8 mouse cellular contexts compared by ENCODE assay signal in the genomic region with DNA sequence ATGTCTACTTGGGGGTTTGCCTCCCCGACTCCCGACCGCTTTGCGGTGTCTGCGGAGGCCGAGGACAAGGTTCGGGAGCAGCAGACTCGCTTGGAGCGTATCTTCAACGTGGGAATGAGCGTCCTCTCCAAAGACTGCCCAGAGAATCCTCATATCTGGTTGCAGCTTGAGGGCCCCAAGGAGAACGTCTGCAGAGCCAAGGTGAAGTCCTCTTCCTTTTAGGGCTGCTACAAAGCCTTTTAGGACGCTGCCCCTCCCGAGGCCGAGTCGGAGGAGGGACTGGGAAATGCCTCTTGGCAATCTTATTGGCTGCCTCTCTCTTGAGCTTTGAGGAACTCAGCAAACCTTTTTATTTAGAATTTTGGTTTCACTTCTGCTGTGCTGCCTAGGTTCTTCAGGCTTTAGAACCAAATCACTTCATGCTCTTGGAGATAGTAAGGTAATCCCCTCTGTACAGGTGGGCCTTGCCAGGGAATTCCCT. TPM values are rescaled to one million over a fixed set of nuclear protein-coding genes. Genes with fewer than 3 reads are reported as not detected.
A peak's percentile ranks its signal among the peaks of the same experiment; 100 is the strongest.
DNase-seq lines count a peak whose midpoint lies in the region; ATAC-seq and TF ChIP-seq lines count a peak whose summit lies in the region.

No protein-coding gene starts in this region.

- DNase-seq in 416B (ENCODE audit: low read depth) = peak; percentile 90
- DNase-seq in heart, postnatal 0 days (ENCODE audit: low spot score) = peak; percentile 33
- DNase-seq in kidney, postnatal 36 days = peak; percentile 72 to 73
- peak; percentile 81 for DNase-seq in lung, postnatal 36 days
- DNase-seq in skeletal muscle tissue, adult 2 months (ENCODE audit: low read depth, low spot score) = peak; percentile 62

- H3K4me1 ChIP-seq in E14TG2a.4 (replicated peaks; ENCODE audit: low read depth, low read length) = peaks cover 64% of the 10 kb centered on the region
- peaks cover 33% of the 10 kb centered on the region for H3K4me1 ChIP-seq in embryonic facial prominence, embryonic 15.5 days
- H3K4me1 ChIP-seq in heart, postnatal 0 days (ENCODE audit: control insufficient read depth, insufficient read depth) = peaks cover 13% of the 10 kb centered on the region; the same call in 1 of the 2 replicates

- no peaks in the 10 kb centered on the region for H3K9me3 ChIP-seq in E14TG2a.4 (ENCODE audit: low read length)
- no peaks in the 10 kb centered on the region for H3K9me3 ChIP-seq in embryonic facial prominence, embryonic 15.5 days (replicated peaks)
- no peaks in the 10 kb centered on the region for H3K9me3 ChIP-seq in heart, postnatal 0 days (replicated peaks; ENCODE audit: control insufficient read depth, low read length)

- WGBS in embryonic facial prominence, embryonic 15.5 days = 3% methylated on average over 16 of the region's 16 CpGs
- WGBS in heart, postnatal 0 days = 4% methylated on average over 16 of the region's 16 CpGs

- peaks cover 47% of the 10 kb centered on the region for H3K36me3 ChIP-seq in E14TG2a.4 (ENCODE audit: insufficient read depth, low read length)
- H3K36me3 ChIP-seq in embryonic facial prominence, embryonic 15.5 days = peaks cover 43% of the 10 kb centered on the region
- H3K36me3 ChIP-seq in heart, postnatal 0 days (replicated peaks; ENCODE audit: control insufficient read depth, insufficient read depth, low read length) = peaks cover 45% of the 10 kb centered on the region

- peak overlapping the region; percentile 70 for H3K9ac ChIP-seq in embryonic facial prominence, embryonic 15.5 days
- H3K9ac ChIP-seq in heart, postnatal 0 days (replicated peaks; ENCODE audit: low read depth, low read length) = peak overlapping the region; percentile 85

- no peak for ATAC-seq in embryonic facial prominence, embryonic 15.5 days (ENCODE audit: insufficient number of reproducible peaks, low FRiP score, low TSS enrichment, low read depth)
- no peak for ATAC-seq in heart, postnatal 0 days (ENCODE audit: insufficient read depth, low read depth)
- no peak for ATAC-seq in erythroid progenitor cell, adult 5-6 weeks (replicated peaks; ENCODE audit: low FRiP score, poor library complexity, severe bottlenecking)

- peaks cover 22% of the 10 kb centered on the region for H3K27me3 ChIP-seq in E14TG2a.4 (ENCODE audit: insufficient read depth, low read length)
- no peaks in the 10 kb centered on the region for H3K27me3 ChIP-seq in embryonic facial prominence, embryonic 15.5 days
- H3K27me3 ChIP-seq in heart, postnatal 0 days (ENCODE audit: control insufficient read depth, insufficient read depth, low read length) = no peaks in the 10 kb centered on the region

- H3K27ac ChIP-seq in embryonic facial prominence, embryonic 15.5 days (replicated peaks) = peak overlapping the region; percentile 91
- H3K27ac ChIP-seq in heart, postnatal 0 days (ENCODE audit: low read depth) = peak overlapping the region; percentile 92

- TF ChIP-seq CTCF in E14TG2a.4 (conservative IDR thresholded peaks at IDR 0.05; ENCODE audit: low read length) = no peak
- no peak for TF ChIP-seq CTCF in heart, postnatal 0 days (IDR thresholded peaks at IDR 0.05; ENCODE audit: low read depth)

- peak overlapping the region; percentile 78 for H3K4me2 ChIP-seq in embryonic facial prominence, embryonic 15.5 days (replicated peaks)
- peak overlapping the region; percentile 86 for H3K4me2 ChIP-seq in heart, postnatal 0 days (ENCODE audit: low read depth, low read length)

- TF ChIP-seq EP300 in heart, postnatal 0 days (IDR thresholded peaks at IDR 0.05; ENCODE audit: low read depth) = no peak

- H3K4me3 ChIP-seq in E14TG2a.4 (replicated peaks; ENCODE audit: low read length) = peak overlapping the region; percentile 84
- peak overlapping the region; percentile 69 for H3K4me3 ChIP-seq in embryonic facial prominence, embryonic 15.5 days (replicated peaks)
- H3K4me3 ChIP-seq in heart, postnatal 0 days (ENCODE audit: low read depth, low read length) = peak overlapping the region; percentile 83

RNA-seq across cellular contexts. Expression of gene Khnyn, which starts 1.1 kb away (rescaled TPM):
- polyA plus RNA-seq in embryonic facial prominence, embryonic 15.5 days (2015; fragmentation: Nextera tagmentation; extraction: Ambion mirVana) = 18.8 and 19.9 TPM in 2 replicates
- total RNA-seq in heart, postnatal 0 days (2014; rRNA removed; ENCODE audit: low replicate concordance) = 17.1 and 19.5 TPM in 2 replicates
- polyA plus RNA-seq in heart, postnatal 0 days (2015; fragmentation: Nextera tagmentation; extraction: Ambion mirVana) = 5.0 and 5.3 TPM in 2 replicates
- total RNA-seq in erythroid progenitor cell, adult 5-6 weeks (2015; ENCODE audit: low replicate concordance) = 3.2 and 3.8 TPM in 2 replicates
- total RNA-seq in erythroid progenitor cell, adult 5-6 weeks (2017; ENCODE audit: low replicate concordance) = 5.0 and 8.1 TPM in 2 replicates

RNA-seq across cellular contexts. Expression of gene Cbln3, which starts 1.6 kb away (rescaled TPM):
- polyA plus RNA-seq in embryonic facial prominence, embryonic 15.5 days (2015; fragmentation: Nextera tagmentation; extraction: Ambion mirVana) = 0.33 and 0.35 TPM in 2 replicates
- total RNA-seq in heart, postnatal 0 days (2014; rRNA removed; ENCODE audit: low replicate concordance) = 0.73 and 2.5 TPM in 2 replicates
- 0.47 and 0.68 TPM in 2 replicates for polyA plus RNA-seq in heart, postnatal 0 days (2015; fragmentation: Nextera tagmentation; extraction: Ambion mirVana)
- total RNA-seq in erythroid progenitor cell, adult 5-6 weeks (2015; ENCODE audit: low replicate concordance) = 0.42 TPM in 1 of 2 replicates, not detected in the other
- not detected in 2 replicates for total RNA-seq in erythroid progenitor cell, adult 5-6 weeks (2017; ENCODE audit: low replicate concordance)

RNA-seq across cellular contexts. Expression of gene Sdr39u1, which starts 14.3 kb away (rescaled TPM):
- 73.9 and 79.1 TPM in 2 replicates for polyA plus RNA-seq in embryonic facial prominence, embryonic 15.5 days (2015; fragmentation: Nextera tagmentation; extraction: Ambion mirVana)
- 89.1 and 138 TPM in 2 replicates for total RNA-seq in heart, postnatal 0 days (2014; rRNA removed; ENCODE audit: low replicate concordance)
- polyA plus RNA-seq in heart, postnatal 0 days (2015; fragmentation: Nextera tagmentation; extraction: Ambion mirVana) = 79.5 and 88.3 TPM in 2 replicates
- total RNA-seq in erythroid progenitor cell, adult 5-6 weeks (2015; ENCODE audit: low replicate concordance) = 5.4 and 5.9 TPM in 2 replicates
- 0.64 TPM in 1 of 2 replicates, not detected in the other for total RNA-seq in erythroid progenitor cell, adult 5-6 weeks (2017; ENCODE audit: low replicate concordance)

RNA-seq across cellular contexts. Expression of gene Nynrin, which starts 32.0 kb away (rescaled TPM):
- 20.8 and 25.0 TPM in 2 replicates for polyA plus RNA-seq in embryonic facial prominence, embryonic 15.5 days (2015; fragmentation: Nextera tagmentation; extraction: Ambion mirVana)
- total RNA-seq in heart, postnatal 0 days (2014; rRNA removed; ENCODE audit: low replicate concordance) = 27.6 and 29.0 TPM in 2 replicates
- polyA plus RNA-seq in heart, postnatal 0 days (2015; fragmentation: Nextera tagmentation; extraction: Ambion mirVana) = 3.9 and 4.7 TPM in 2 replicates
- total RNA-seq in erythroid progenitor cell, adult 5-6 weeks (2015; ENCODE audit: low replicate concordance) = under 0.01 and 4.2 TPM in 2 replicates
- 0.26 and 0.45 TPM in 2 replicates for total RNA-seq in erythroid progenitor cell, adult 5-6 weeks (2017; ENCODE audit: low replicate concordance)

RNA-seq across cellular contexts. Expression of gene Cma1, which starts 58.6 kb away (rescaled TPM):
- polyA plus RNA-seq in embryonic facial prominence, embryonic 15.5 days (2015; fragmentation: Nextera tagmentation; extraction: Ambion mirVana) = 320 and 374 TPM in 2 replicates
- total RNA-seq in heart, postnatal 0 days (2014; rRNA removed; ENCODE audit: low replicate concordance) = 1.6 and 4.4 TPM in 2 replicates
- 22.1 and 24.1 TPM in 2 replicates for polyA plus RNA-seq in heart, postnatal 0 days (2015; fragmentation: Nextera tagmentation; extraction: Ambion mirVana)
- not detected in 2 replicates for total RNA-seq in erythroid progenitor cell, adult 5-6 weeks (2015; ENCODE audit: low replicate concordance)
- not detected in 2 replicates for total RNA-seq in erythroid progenitor cell, adult 5-6 weeks (2017; ENCODE audit: low replicate concordance)

Comparison
In these comparisons a context has a peak if more than half of its experiments do, and no peak if none do; other contexts are left out.
1. DNase-seq: peak in every context shown above with its lines; median percentile 90 in 416B; 81 in lung, postnatal 36 days; 72 in kidney, postnatal 36 days; 62 in skeletal muscle tissue, adult 2 months; 33 in heart, postnatal 0 days.
2. RNA of gene Sdr39u1, which starts 14.3 kb away (total RNA-seq): 89.1 to 138 TPM in heart, postnatal 0 days; 0.64 to 5.9 TPM in erythroid progenitor cell, adult 5-6 weeks; every median in the first group is over 10 times any median in the second.
3. Peak in every context shown above with its lines, with median percentiles within 50 percentile points of each other: H3K4me3 ChIP-seq.